Mouse (Mus musculus): Measurements from ENCODE around the gene Cdk19.
A peak's percentile ranks its signal among the peaks of the same experiment; 100 is the strongest.

Gene Cdk19

GRCm38 (mm10) chr10:40444586-40444985 is 105.2 kb downstream of the Cdk19 start:
- DNase-seq, result no peak

GRCm38 (mm10) chr10:40446088-40446604 is 106.8 kb downstream of the Cdk19 start:
- DNase-seq, result no peak

DNA sequence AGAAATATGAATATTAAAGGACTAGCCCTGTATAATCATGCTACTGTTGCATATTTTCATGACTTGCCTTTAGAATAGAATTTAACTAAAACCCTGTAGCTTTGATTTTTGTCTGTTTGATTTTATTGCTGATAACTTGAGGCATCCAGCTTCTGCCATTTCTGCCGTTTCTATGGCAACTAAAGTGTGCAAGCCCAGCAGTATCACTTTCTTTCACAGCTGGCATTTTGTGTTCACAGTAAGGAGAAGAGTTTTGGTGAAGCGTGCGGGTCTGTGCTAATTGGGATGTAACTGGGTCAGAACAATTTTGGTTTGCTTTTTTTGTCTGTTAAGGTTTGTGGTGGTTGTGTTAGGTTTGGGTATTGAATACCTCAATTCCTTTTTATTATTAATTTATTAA is 107.3 kb downstream of the Cdk19 start:
- DNase-seq, result no peak

DNA sequence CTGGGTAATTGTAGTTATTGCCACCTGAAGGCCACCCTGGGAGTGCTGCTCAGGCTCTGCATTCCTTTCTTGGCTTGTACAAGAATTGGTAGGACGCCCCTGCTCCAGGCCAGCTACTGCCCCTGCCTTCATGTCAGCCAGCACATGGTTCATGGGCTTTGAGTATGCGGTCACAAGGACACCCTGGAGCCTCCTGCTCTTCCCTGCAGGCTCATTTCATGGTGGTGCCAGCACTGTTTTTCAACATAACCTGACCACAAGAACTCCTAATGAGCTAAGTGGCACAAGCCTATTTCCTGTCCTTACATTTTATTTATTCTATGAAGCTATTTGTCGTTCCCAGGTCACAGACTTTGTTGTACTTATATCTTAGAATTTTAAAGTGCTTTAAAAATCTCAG is 107.9 kb downstream of the Cdk19 start:
- peak; percentile 16 for DNase-seq

GRCm38 (mm10) chr10:40447921-40448320 is 108.6 kb downstream of the Cdk19 start:
- no peak for DNase-seq

DNA sequence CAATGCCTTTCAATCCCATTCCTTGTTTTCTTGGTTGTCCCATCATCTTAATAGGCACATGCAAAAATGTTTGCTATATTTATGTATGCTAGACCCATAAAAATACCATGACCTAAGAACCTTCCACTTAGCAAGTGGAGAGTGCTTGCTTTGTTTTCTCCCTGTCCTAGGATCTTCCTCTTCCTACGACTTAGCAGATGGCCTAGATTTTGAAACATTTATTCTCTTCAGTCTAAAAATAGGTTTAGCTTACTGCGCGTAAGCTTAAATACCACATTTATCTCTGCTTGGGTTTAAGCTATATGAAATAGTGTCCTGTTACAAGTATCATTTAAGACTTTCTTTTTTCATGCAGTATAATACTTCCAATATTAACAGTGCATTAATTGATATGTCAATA is 109.1 kb downstream of the Cdk19 start:
- DNase-seq, result no peak

- no peak for DNase-seq
Observed at GRCm38 (mm10) chr10:40449571-40449970, 110.2 kb downstream of the Cdk19 start.

- no peak for DNase-seq
Observed at GRCm38 (mm10) chr10:40450171-40450570, 110.8 kb downstream of the Cdk19 start.

DNA sequence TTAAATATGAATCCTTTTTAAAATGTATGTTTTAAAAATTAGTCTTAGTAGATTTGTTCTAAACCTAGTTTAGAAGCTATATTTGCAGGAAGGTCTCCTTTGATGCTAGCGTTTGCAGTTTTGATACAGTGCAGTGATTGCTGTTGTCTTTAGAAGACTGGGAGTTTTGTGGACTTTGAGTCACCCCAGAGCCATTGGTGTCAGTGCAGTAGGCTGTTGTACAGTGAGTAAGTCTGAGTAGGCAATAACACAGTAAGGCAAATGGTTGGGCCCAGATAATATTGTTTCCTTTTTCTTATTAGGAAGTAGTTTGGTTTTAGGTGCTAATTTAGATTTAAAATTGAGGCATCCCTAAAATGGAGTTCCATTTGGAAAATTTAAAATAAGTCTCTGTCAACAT is 117.8 kb downstream of the Cdk19 start:
- no peak for DNase-seq

- DNase-seq, result no peak
Observed at GRCm38 (mm10) chr10:40459141-40459540, 119.8 kb downstream of the Cdk19 start.

- no peak for DNase-seq
Observed at GRCm38 (mm10) chr10:40461362-40461761, 122.0 kb downstream of the Cdk19 start.

- DNase-seq, result no peak
Observed at GRCm38 (mm10) chr10:40462257-40462656, 122.9 kb downstream of the Cdk19 start.

GRCm38 (mm10) chr10:40467174-40467911 is 128.0 kb downstream of the Cdk19 start:
- no peak for DNase-seq

DNA sequence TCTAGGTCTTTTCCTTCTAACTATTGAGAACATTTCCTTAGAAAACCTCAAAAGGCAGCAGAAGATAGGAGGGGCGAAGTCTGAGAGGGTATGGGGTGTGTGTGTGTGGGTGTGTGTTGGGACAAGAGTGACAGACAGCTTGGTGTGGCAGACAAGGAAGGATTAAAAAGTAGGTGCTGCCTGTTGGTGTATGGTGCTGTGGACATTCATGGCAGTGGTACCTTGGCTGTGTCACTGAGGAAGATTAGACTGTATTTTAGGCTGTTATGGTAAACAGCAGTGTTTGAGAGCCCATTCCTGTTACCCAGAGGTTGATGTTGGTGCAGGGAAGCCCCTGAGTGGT is 128.5 kb downstream of the Cdk19 start:
- DNase-seq, result no peak

- DNase-seq, result no peak
Observed at GRCm38 (mm10) chr10:40469145-40469544, 129.8 kb downstream of the Cdk19 start.

DNA sequence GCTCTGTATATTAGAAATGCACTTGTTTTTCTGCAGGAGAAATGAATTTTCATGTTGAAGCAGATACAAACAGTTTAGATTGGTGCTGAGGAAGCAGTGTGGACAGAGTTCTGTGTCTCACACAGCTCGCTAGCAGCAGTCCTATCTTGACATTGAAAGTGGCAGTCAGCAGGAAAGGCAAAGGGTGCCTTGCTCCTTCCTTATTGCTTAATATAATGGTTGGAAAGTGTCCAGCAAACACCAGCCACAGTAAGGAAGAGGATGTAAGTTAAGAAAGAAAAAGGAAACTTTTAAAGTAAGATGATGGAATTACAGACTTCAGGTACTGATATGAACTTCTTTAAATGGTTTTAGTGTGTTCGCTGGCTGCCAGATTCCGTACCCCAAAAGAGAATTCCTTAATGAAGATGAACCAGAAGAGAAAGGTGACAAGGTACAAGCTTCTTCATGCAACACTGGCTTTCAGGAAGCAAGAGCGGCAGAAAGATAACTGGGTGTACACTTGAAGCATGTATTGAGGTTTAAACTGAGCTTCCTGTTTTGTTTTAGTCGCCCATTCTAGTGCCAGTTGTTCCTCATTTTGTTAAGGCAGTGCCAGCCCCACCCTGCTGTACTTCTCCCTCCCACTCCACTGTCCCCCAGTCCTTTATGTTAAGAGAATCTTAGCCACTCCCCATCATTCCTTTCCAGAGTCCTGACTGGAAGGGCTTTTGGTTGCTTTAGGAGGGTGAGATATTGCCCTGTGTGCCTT is 137.3 kb downstream of the Cdk19 start:
- no peak for DNase-seq

DNA sequence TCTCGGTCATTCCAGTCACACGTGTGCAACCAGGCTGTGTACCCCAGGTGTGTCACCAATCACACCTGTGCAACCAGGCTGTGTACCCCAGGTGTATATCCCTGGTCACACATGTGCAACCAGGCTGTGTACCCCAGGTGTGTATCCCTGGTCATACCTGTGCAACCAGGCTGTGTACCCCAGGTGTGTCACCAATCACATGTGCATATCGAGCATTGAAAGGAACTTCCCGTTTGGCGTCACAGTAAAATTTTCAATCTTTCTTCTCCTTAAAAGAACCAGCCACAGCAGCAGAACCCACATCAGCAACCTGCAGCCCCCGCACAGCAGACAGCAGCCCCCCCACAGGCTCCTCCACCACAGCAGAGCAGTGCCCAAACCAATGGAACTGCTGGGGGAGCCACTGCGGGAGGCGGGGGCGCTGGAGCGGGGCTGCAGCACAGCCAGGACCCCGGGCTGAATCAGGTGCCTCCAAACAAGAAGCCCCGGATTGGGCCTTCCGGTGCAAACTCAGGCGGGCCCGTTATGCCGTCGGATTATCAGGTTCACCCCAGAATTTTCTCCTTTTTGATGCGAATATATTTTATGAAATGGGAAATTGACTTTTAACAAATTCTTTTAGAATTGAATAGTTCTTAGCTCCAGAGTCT is 138.2 kb downstream of the Cdk19 start:
- DNase-seq, result no peak

DNA sequence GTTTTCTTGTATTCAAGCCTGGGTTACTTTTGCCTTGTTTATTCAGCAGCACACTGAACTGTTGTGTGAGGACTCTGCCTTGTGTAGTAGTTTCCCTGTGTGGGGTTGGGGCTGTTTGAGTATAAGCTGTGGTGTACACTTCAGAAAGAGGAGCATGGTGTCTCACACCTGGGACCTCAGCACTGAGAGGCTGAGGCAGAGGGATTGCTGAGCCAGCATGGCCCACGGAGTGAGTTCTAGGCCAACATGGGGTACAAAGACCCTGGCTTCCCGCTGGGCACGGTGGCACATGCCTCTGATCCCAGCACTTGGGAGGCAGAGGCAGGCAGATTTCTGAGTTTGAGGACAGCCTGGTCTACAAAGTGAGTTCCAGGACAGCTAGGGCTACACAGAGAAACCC is 139.3 kb downstream of the Cdk19 start:
- DNase-seq, result no peak

GRCm38 (mm10) chr10:40479216-40479615 is 139.9 kb downstream of the Cdk19 start:
- no peak for DNase-seq

DNA sequence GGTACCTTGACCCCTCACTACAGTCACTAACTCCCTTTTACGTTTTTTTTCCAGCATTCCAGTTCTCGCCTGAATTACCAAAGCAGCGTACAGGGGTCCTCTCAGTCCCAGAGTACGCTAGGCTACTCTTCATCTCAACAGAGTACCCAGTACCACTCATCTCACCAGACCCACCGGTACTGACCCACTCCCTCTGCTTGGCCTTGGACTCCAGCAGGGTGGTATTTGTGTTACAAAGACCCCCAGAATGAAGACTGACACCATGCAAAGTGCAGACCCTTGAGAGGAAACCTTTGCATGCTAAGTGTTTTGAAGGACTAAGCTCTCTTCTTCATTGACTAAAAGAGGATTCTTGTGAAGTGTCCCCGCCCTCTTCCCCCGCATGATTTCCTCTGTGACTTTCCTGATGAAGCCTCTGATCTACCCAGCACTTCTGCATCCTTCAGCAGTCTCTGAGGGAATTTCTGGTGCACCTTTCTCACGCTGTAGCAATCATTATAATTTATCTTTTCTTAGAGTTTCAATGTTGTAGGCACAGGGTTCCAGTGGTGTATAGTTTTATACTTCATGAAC is 140.3 kb downstream of the Cdk19 start:
- no peak for DNase-seq

DNA sequence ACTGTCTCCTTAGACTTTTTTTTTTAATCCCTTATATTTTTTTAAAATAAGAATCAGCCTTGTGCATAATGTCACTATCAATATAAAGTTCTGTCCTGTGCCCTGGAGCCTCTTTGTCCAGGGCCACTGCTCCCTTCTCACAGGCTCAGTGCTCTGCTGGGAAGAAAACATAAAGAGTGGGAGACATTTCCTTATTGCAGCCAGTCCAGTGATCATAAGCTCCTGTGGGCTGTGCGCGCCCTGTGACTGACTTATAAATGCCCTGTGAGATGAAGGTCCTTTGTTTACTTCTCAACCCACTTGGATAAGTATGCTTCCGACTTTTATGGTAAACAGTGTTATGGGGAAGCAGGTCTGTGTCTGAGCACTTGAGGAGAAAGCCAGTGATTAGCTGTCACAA is 142.2 kb downstream of the Cdk19 start:
- DNase-seq, result no peak

DNA sequence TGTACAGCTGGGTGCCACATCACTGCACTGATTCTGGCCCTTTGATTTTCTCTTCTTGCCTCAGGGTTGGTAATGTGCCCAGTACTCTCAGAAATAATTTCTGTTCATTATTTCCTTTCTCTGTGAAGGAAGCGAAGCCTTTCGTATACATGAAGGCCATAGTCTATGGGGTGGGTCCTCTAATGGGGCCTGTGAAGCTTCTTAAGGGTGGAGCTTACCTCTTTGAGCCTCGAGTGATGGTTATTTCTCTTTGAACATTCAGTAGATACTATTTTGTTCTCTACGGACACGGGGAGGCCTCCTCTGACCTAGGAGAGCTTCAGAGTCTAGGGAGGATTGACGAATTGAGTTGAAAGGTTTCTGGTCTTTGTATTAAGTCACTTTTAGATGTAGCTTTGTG is 142.9 kb downstream of the Cdk19 start:
- no peak for DNase-seq

DNA sequence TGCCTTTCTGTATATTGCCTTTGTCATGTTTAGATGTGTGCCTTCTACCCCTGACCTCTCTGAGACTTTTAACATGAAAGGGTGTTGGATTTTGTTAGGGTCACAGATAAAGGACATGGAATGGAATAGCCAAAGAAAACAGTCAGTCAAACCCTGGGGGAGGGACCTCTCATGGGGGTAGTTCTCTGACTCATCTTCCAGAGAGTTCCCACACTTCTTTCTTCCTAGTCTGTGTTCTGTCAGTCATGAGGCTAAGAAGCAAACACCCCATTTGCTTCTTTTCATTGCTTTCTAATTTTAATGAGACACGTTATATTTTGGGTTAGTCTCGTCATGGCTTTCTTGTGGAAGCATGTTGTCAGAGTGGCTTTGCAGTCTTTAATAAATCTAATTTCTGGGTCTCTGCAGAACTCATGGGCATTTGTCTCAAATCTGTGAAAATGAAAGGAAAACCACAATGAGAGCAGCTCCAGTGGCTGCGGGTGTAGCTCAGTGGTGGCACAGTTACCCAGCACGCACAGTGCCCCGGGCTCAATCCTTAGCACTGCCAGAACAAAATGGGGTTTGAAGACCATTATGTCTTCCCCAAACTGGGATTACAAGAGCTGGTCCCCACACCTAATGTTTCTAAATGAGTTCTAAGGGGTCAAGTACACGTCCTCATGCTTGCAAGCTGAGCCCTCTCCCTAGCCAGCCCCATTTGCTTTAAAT is 149.9 kb downstream of the Cdk19 start:
- no peak for DNase-seq

Data from cerebellum, adult 11-12 months (tissue).